Mouse (Mus musculus): ENCODE data around the gene Ppp1r10. TPM values are rescaled to one million over a fixed set of nuclear protein-coding genes. Genes with fewer than 3 reads are reported as not detected.
A peak's percentile ranks its signal among the peaks of the same experiment; 100 is the strongest.

Ppp1r10 gene
- polyA plus RNA-seq, 1 experiment from 2014 or later, result 38.9 TPM

DNA sequence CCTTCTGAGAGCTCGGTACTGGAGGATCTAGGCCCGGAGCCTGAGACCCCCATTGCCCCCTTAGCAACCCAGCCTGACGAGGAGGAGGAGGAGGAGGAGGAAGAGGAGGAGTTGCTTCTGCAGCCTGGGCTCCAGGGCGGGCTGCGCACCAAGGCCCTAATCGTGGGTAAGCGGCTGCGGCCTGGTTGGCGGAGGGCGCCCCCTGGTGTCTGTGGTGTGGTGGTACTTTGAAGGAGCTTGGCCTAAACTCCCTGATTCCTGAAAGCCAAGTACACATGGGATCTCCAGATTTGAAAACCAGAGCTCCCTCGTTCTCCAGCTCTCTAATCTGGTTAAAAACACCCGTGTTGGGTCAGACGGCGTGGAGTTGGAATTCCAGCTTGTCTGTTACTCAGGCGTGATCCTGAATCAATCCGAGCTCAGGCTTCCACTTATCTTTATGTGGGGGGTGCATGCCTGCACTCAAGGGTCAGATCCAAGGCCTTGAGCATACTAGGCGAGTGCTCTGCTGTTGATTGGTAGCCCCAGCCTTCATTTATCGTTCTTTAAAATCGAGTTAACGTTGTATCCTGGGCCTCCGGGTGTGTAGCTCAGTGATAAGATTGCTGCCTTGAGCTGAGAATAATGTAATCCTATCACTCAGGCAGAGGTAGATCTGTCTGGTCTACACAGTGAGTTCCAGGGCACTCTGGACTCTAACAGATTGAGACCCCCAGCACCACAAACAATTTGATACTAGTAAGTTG lies 42.3 kb upstream of the Ppp1r10 start:
- H3K4me1 ChIP-seq (ENCODE audit: control insufficient read depth, insufficient read depth, low read length), result peaks cover 31% of the 10 kb centered on the region
- no peak overlapping the region for H3K4me3 ChIP-seq (ENCODE audit: low read depth, low read length)
- no peaks in the 10 kb centered on the region for H3K27me3 ChIP-seq (ENCODE audit: control insufficient read depth, insufficient read depth, low read depth, low read length)
- no peaks in the 10 kb centered on the region; the same call in 1 of the 2 replicates for H3K9me3 ChIP-seq (replicated peaks; ENCODE audit: control insufficient read depth, low read length, poor library complexity, severe bottlenecking)
- WGBS, result 33% methylated on average over 21 of the region's 21 CpGs
- H3K4me2 ChIP-seq (ENCODE audit: low read length), result no peak overlapping the region
- H3K9ac ChIP-seq (ENCODE audit: low read depth, low read length), result no peak overlapping the region
- peaks cover 4% of the 10 kb centered on the region for H3K36me3 ChIP-seq (ENCODE audit: control insufficient read depth, insufficient read depth, low read length)
- no peak for ATAC-seq
- no peak overlapping the region for H3K27ac ChIP-seq (ENCODE audit: low read length)

- Histone ChIP-seq H3K4me1 (ENCODE audit: control insufficient read depth, insufficient read depth, low read length) (peaks cover 24% of the 10 kb centered on the region), H3K9me3 (replicated peaks; ENCODE audit: control insufficient read depth, low read length, poor library complexity, severe bottlenecking) (no peaks in the 10 kb centered on the region; the same call in 1 of the 2 replicates), H3K27me3 (ENCODE audit: control insufficient read depth, insufficient read depth, low read depth, low read length) (no peaks in the 10 kb centered on the region), H3K9ac (ENCODE audit: low read depth, low read length) (no peak overlapping the region), H3K4me3 (ENCODE audit: low read depth, low read length) (no peak overlapping the region), H3K27ac (ENCODE audit: low read length) (no peak overlapping the region), H3K4me2 (ENCODE audit: low read length) (no peak overlapping the region), H3K36me3 (ENCODE audit: control insufficient read depth, insufficient read depth, low read length) (peaks cover 4% of the 10 kb centered on the region)
- no peak for ATAC-seq
- WGBS, result 95% methylated on average over 6 of the region's 6 CpGs
Observed at GRCm38 (mm10) chr17:35874721-35875120, 41.5 kb upstream of the Ppp1r10 start.

- Histone ChIP-seq H3K9ac (ENCODE audit: low read depth, low read length) (peak within 1 kb of the TSS; percentile 82), H3K4me1 (ENCODE audit: control insufficient read depth, insufficient read depth, low read length) (peaks cover 9% of the 10 kb centered on the region), H3K4me3 (ENCODE audit: low read depth, low read length) (peak within 1 kb of the TSS; percentile 83), H3K4me2 (ENCODE audit: low read length) (peak within 1 kb of the TSS; percentile 85), H3K27ac (ENCODE audit: low read length) (peak within 1 kb of the TSS; percentile 78), H3K27me3 (ENCODE audit: control insufficient read depth, insufficient read depth, low read depth, low read length) (no peaks in the 10 kb centered on the region), H3K36me3 (ENCODE audit: control insufficient read depth, insufficient read depth, low read length) (peaks cover 21% of the 10 kb centered on the region), H3K9me3 (replicated peaks; ENCODE audit: control insufficient read depth, low read length, poor library complexity, severe bottlenecking) (no peaks in the 10 kb centered on the region)
- ATAC-seq, result peak; percentile 93
- 6% methylated on average over 66 of the region's 66 CpGs for WGBS
Observed at GRCm38 (mm10) chr17:35879245-35880057, 36.8 kb upstream of the Ppp1r10 start, which contains the start of gene Dhx16. TSS of gene Dhx16 (plus strand) at chr17:35879819.

DNA sequence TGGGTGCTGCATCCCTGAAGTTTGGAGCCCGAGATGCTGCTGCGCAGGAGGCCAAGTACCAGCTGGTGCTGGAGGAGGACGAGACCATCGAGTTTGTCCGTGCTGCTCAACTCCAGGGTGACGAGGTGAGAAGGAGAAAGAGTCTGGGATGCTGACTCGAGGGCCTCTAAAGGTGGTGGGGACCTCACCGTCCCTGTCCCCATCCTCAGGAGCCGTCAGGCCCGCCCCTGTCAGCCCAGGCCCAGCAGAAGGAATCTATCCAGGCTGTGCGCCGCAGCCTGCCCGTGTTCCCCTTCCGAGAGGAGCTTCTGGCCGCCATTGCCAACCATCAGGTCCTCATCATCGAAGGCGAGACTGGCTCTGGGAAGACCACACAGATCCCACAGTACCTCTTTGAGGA lies 33.3 kb upstream of the Ppp1r10 start:
- ATAC-seq, result no peak
- peaks cover 9% of the 10 kb centered on the region for H3K4me1 ChIP-seq (ENCODE audit: control insufficient read depth, insufficient read depth, low read length)
- no peaks in the 10 kb centered on the region for H3K27me3 ChIP-seq (ENCODE audit: control insufficient read depth, insufficient read depth, low read depth, low read length)
- no peak overlapping the region for H3K4me2 ChIP-seq (ENCODE audit: low read length)
- 95% methylated on average over 17 of the region's 17 CpGs for WGBS
- H3K9me3 ChIP-seq (replicated peaks; ENCODE audit: control insufficient read depth, low read length, poor library complexity, severe bottlenecking), result no peaks in the 10 kb centered on the region
- H3K4me3 ChIP-seq (ENCODE audit: low read depth, low read length), result no peak overlapping the region
- no peak overlapping the region for H3K27ac ChIP-seq (ENCODE audit: low read length)
- H3K36me3 ChIP-seq (ENCODE audit: control insufficient read depth, insufficient read depth, low read length), result peaks cover 39% of the 10 kb centered on the region
- H3K9ac ChIP-seq (ENCODE audit: low read depth, low read length), result no peak overlapping the region

DNA sequence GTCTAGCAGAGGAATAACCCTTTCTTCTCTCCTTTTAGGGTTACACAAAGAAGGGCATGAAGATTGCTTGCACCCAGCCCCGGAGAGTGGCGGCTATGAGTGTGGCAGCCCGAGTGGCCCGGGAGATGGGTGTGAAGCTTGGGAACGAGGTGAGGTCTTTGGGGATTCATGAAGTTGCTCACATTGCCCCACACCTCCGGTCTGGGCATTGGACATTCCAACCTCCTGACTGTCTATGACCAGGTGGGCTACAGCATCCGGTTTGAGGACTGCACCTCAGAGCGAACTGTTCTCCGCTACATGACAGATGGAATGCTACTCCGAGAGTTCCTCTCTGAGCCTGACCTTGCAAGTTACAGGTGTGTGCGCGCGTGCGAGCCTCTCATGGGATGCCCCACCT lies 32.5 kb upstream of the Ppp1r10 start:
- Histone ChIP-seq H3K27me3 (ENCODE audit: control insufficient read depth, insufficient read depth, low read depth, low read length) (no peaks in the 10 kb centered on the region), H3K9ac (ENCODE audit: low read depth, low read length) (no peak overlapping the region), H3K9me3 (replicated peaks; ENCODE audit: control insufficient read depth, low read length, poor library complexity, severe bottlenecking) (no peaks in the 10 kb centered on the region), H3K36me3 (ENCODE audit: control insufficient read depth, insufficient read depth, low read length) (peaks cover 46% of the 10 kb centered on the region), H3K4me1 (ENCODE audit: control insufficient read depth, insufficient read depth, low read length) (peaks cover 9% of the 10 kb centered on the region), H3K4me2 (ENCODE audit: low read length) (no peak overlapping the region), H3K27ac (ENCODE audit: low read length) (no peak overlapping the region), H3K4me3 (ENCODE audit: low read depth, low read length) (no peak overlapping the region)
- ATAC-seq, result no peak
- 97% methylated on average over 14 of the region's 14 CpGs for WGBS

GRCm38 (mm10) chr17:35887725-35888124 lies 28.5 kb upstream of the Ppp1r10 start:
- no peak overlapping the region for H3K27ac ChIP-seq (ENCODE audit: low read length)
- no peaks in the 10 kb centered on the region for H3K4me1 ChIP-seq (ENCODE audit: control insufficient read depth, insufficient read depth, low read length)
- no peak for ATAC-seq
- H3K9me3 ChIP-seq (replicated peaks; ENCODE audit: control insufficient read depth, low read length, poor library complexity, severe bottlenecking), result no peaks in the 10 kb centered on the region
- H3K36me3 ChIP-seq (ENCODE audit: control insufficient read depth, insufficient read depth, low read length), result peaks cover 68% of the 10 kb centered on the region
- no peak overlapping the region for H3K9ac ChIP-seq (ENCODE audit: low read depth, low read length)
- H3K4me3 ChIP-seq (ENCODE audit: low read depth, low read length), result no peak overlapping the region
- no peak overlapping the region for H3K4me2 ChIP-seq (ENCODE audit: low read length)
- WGBS, result 88% methylated on average over 13 of the region's 17 CpGs
- no peaks in the 10 kb centered on the region for H3K27me3 ChIP-seq (ENCODE audit: control insufficient read depth, insufficient read depth, low read depth, low read length)

DNA sequence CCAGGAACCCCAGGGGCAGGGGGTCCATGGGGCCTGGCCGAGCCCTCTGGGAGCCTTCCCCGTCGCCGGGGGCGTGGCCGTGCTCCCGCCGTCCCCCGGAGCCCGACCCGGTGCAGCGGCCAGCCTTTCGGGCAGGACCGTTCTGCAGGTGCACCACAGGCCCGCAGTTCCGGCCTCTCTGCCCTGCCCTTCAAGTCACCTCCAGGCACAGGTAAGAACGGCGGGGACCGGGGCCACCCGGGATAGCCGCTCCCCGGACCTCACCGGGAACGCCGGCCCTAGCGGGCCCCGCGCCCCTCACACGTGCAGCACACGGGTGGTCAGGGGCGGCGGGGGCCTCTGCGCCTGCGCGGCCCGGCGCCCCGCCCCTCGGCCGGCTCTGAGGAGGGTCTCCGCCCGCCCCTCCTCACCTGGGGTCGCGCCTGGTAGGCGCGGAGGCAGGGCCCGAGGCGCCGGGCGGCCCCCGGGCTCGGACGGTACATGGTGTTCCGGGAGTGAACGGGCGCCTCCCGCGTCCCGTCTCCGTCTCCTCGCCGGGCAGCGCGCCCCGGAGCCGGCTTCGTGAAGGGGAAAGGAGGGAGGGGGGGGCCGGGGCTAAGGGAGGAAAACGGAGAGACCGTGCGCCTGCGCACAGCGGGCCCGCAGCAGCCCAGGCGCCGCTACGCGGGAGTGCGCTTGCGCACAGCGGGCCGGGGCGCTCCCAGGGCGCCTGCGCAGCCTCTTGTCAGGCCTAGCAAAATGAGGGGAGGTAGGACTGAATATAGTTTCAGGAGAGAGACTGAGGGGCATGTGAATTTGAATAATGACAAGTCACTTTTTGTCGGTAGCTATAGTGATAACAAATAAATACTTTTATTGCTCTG lies 19.2 kb upstream of the Ppp1r10 start, which contains the start of gene 2310061I04Rik:
Gene 2310061I04Rik, minus strand, starts transcription at position 651 of the 863 bp plus-strand sequence.
- Histone ChIP-seq H3K9ac (ENCODE audit: low read depth, low read length) (peak within 1 kb of the TSS; percentile 81), H3K27ac (ENCODE audit: low read length) (peak within 1 kb of the TSS; percentile 98), H3K27me3 (ENCODE audit: control insufficient read depth, insufficient read depth, low read depth, low read length) (no peaks in the 10 kb centered on the region), H3K4me1 (ENCODE audit: control insufficient read depth, insufficient read depth, low read length) (peaks cover 16% of the 10 kb centered on the region), H3K4me2 (ENCODE audit: low read length) (peak within 1 kb of the TSS; percentile 87), H3K4me3 (ENCODE audit: low read depth, low read length) (peak within 1 kb of the TSS; percentile 62), H3K36me3 (ENCODE audit: control insufficient read depth, insufficient read depth, low read length) (peaks cover 33% of the 10 kb centered on the region; the same call in 1 of the 2 replicates), H3K9me3 (replicated peaks; ENCODE audit: control insufficient read depth, low read length, poor library complexity, severe bottlenecking) (no peaks in the 10 kb centered on the region)
- under 1% methylated on average over 60 of the region's 86 CpGs for WGBS
- peak; percentile 95 for ATAC-seq

DNA sequence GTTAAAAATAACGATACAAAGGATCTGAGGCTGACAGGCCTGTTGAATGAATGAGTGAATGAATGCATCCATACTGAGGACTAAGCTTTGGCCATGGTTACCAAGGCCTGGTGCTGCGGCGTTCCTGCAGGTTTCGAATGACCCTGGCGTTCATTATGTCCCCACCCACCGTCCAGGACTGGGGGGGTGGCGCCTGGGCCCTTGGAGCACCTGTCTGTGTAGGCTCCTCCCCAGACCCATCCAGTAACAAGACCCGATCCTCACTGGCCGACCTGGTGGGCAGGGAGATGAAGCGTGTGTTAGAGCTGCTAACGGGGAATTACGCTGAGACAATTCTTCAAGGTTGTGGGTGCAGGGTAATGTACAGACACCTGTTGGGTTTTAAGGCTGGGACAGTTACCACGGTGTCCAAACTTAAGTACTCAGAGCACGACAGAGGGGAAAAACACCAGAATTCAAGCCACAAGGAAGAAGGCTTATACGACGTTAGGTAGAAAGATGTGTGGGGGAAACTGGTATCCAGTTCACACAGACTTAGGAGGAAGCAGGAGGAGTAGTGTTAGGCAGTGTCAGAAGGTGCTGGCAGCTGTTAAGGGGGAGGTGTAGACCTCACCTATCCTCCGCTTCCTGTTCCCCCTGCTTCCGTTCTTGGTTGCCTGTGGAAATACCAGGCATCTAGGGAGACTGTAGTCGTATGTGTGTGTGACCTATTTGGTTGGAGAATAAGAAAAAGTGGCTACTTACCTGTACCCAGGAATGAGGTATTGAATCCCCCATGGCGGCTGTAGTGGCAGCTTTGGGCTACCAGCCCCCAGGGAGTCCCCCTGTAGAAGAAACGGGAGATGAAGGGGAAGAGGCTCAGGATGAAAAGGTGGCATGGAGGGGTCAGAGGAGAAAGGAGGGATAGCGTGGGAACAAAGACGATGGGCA lies 18.3 kb upstream of the Ppp1r10 start:
- peak; percentile 52 for ATAC-seq
- Histone ChIP-seq H3K9ac (ENCODE audit: low read depth, low read length) (peak overlapping the region; percentile 81), H3K27me3 (ENCODE audit: control insufficient read depth, insufficient read depth, low read depth, low read length) (no peaks in the 10 kb centered on the region), H3K27ac (ENCODE audit: low read length) (peak overlapping the region; percentile 98), H3K9me3 (replicated peaks; ENCODE audit: control insufficient read depth, low read length, poor library complexity, severe bottlenecking) (no peaks in the 10 kb centered on the region), H3K4me1 (ENCODE audit: control insufficient read depth, insufficient read depth, low read length) (peaks cover 16% of the 10 kb centered on the region), H3K4me3 (ENCODE audit: low read depth, low read length) (peak overlapping the region; percentile 62), H3K36me3 (ENCODE audit: control insufficient read depth, insufficient read depth, low read length) (peaks cover 25% of the 10 kb centered on the region; the same call in 1 of the 2 replicates), H3K4me2 (ENCODE audit: low read length) (peak overlapping the region; percentile 87)
- 45% methylated on average over 23 of the region's 23 CpGs for WGBS

Data from midbrain, embryonic 16.5 days (tissue).